Mouse (Mus musculus) lung, postnatal 0 days (tissue): ENCODE results near the gene Fnbp4. TPM values are rescaled to one million over a fixed set of nuclear protein-coding genes. Genes with fewer than 3 reads are reported as not detected.

ENCODE experiments used
- ATAC-seq: fragments of 200-750 bp; cut with Nextera tagmentation; 2 replicates; pipeline ENCODE4 v1.8.0; 2017; ENCODE audit warnings: moderate library complexity
- DNase-seq: peaks from one replicate; pipeline ENCODE4 v3.0.0-alpha.2; 2016; ENCODE audit warnings: low spot score
- H3K27ac ChIP-seq: fragments of 300-500 bp; sonication (generic); 2 replicates; pipeline ENCODE4 v1.5.1; 2014; ENCODE audit warnings: antibody characterized with exemption, mild to moderate bottlenecking, low read length, mixed read lengths
- H3K27me3 ChIP-seq: fragments of 300-500 bp; sonication (generic); replicated peaks from 2 replicates; pipeline ENCODE4 v1.6.1; 2014; ENCODE audit warnings: low read length, mixed read lengths; ENCODE audit not compliant: insufficient read depth
- H3K36me3 ChIP-seq: fragments of 300-500 bp; sonication (generic); 2 replicates; pipeline ENCODE4 v1.6.1; 2014; ENCODE audit warnings: low read length, mixed read lengths; ENCODE audit not compliant: insufficient read depth
- H3K4me1 ChIP-seq: fragments of 300-500 bp; sonication (generic); 2 replicates; pipeline ENCODE4 v1.6.1; 2014; ENCODE audit warnings: antibody characterized with exemption, low read depth, low read length, mixed read lengths; ENCODE audit not compliant: insufficient read depth
- H3K4me2 ChIP-seq: fragments of 300-500 bp; sonication (generic); replicated peaks from 2 replicates; pipeline ENCODE4 v1.6.1; 2014; ENCODE audit warnings: low read depth, mild to moderate bottlenecking, low read length, moderate library complexity, mixed read lengths
- H3K4me3 ChIP-seq: fragments of 300-500 bp; sonication (generic); 2 replicates; pipeline ENCODE4 v1.5.1; 2014; ENCODE audit warnings: low read depth, low read length
- H3K9ac ChIP-seq: fragments of 300-500 bp; sonication (generic); replicated peaks from 2 replicates; pipeline ENCODE4 v1.6.1; 2014; ENCODE audit warnings: low read depth, mild to moderate bottlenecking
- H3K9me3 ChIP-seq: fragments of 300-500 bp; sonication (generic); 2 replicates; pipeline ENCODE4 v1.6.1; 2016; ENCODE audit warnings: low read length, mixed read lengths
- CTCF ChIP-seq: IDR thresholded peaks from 2 replicates; pipeline ENCODE4 v1.5.1; 2016; ENCODE audit warnings: antibody characterized with exemption, mild to moderate bottlenecking
- EP300 ChIP-seq: IDR thresholded peaks from 2 replicates; pipeline ENCODE4 v1.6.1; 2016; ENCODE audit warnings: antibody characterized with exemption, mild to moderate bottlenecking, control low read depth
- WGBS: fragments of 180-500 bp; shearing (Covaris S2); extraction: QIAGEN DNeasy Blood & Tissue Kit; methylation state at CpG from one replicate; pipeline ENCODE4 v1.1.7; 2014; 5-methylcytosine and 5-hydroxymethylcytosine counted together
- polyA plus RNA-seq: library from polyadenylated mRNA; unstranded; fragments of >200 nt; fragmentation: Nextera tagmentation; extraction: Ambion mirVana; gene quantifications from 2 replicates; pipeline ENCODE4 v1.2.1, GENCODE M21; 2015

The Fnbp4 gene
- polyA plus RNA-seq, 1 experiment from 2014 or later: 35.6 TPM

GRCm38 (mm10) chr2:90765123-90765522, 20.0 kb downstream of the Fnbp4 start:
- WGBS: 81% methylated on average over 3 of the region's 3 CpGs
- ATAC-seq (no peak), DNase-seq (no peak)
- H3K27ac ChIP-seq: no peak overlapping the region
- H3K4me3 ChIP-seq: no peak overlapping the region
- no peaks in the 10 kb centered on the region for H3K4me1 ChIP-seq
- no peaks in the 10 kb centered on the region for H3K9me3 ChIP-seq
- TF ChIP-seq EP300: no peak
- TF ChIP-seq CTCF: no peak
- no peaks in the 10 kb centered on the region for H3K27me3 ChIP-seq
- H3K4me2 ChIP-seq: no peak overlapping the region
- H3K9ac ChIP-seq: no peak overlapping the region
- peaks cover 56% of the 10 kb centered on the region for H3K36me3 ChIP-seq

GRCm38 (mm10) chr2:90781323-90781722, 36.2 kb downstream of the Fnbp4 start:
- Histone ChIP-seq H3K36me3 (peaks cover 28% of the 10 kb centered on the region; the same call in 1 of the 2 replicates), H3K9ac (no peak overlapping the region), H3K27ac (no peak overlapping the region), H3K4me2 (no peak overlapping the region), H3K9me3 (no peaks in the 10 kb centered on the region), H3K4me3 (no peak overlapping the region), H3K27me3 (no peaks in the 10 kb centered on the region), H3K4me1 (0 out of 2 replicates have a peak, but pooled peaks cover 2% of the 10 kb centered on the region)
- ATAC-seq (no peak), DNase-seq (no peak)
- TF ChIP-seq CTCF: no peak
- TF ChIP-seq EP300: no peak
- WGBS: 22% methylated on average over 3 of the region's 3 CpGs

- Histone ChIP-seq H3K4me2 (no peak overlapping the region; the same call in 1 of the 2 replicates), H3K9me3 (no peaks in the 10 kb centered on the region), H3K27ac (no peak overlapping the region), H3K4me1 (0 out of 2 replicates have a peak, but pooled peaks cover 2% of the 10 kb centered on the region), H3K4me3 (no peak overlapping the region), H3K9ac (no peak overlapping the region), H3K27me3 (no peaks in the 10 kb centered on the region), H3K36me3 (peaks cover 28% of the 10 kb centered on the region; the same call in 1 of the 2 replicates)
- DNase-seq: no peak
- no peak for ATAC-seq
- 30% methylated on average over 2 of the region's 2 CpGs for WGBS
- TF ChIP-seq EP300: no peak
- TF ChIP-seq CTCF: no peak
These were observed 36.8 kb downstream of the Fnbp4 start for GRCm38 (mm10) chr2:90781938-90782337.

GRCm38 (mm10) chr2:90782458-90782857, 37.3 kb downstream of the Fnbp4 start, which contains the start of gene Agbl2:
Gene Agbl2 (plus strand): TSS chr2:90782727.
- Histone ChIP-seq H3K36me3 (peaks cover 25% of the 10 kb centered on the region; the same call in 1 of the 2 replicates), H3K9me3 (no peaks in the 10 kb centered on the region), H3K4me3 (peak within 1 kb of the TSS; percentile 47), H3K9ac (no peak within 1 kb of the TSS; the same call in 1 of the 2 replicates), H3K4me2 (peak within 1 kb of the TSS; percentile 80), H3K27ac (no peak within 1 kb of the TSS), H3K4me1 (0 out of 2 replicates have a peak, but pooled peaks cover 2% of the 10 kb centered on the region), H3K27me3 (no peaks in the 10 kb centered on the region)
- 3% methylated on average over 11 of the region's 11 CpGs for whole genome bisulfite sequencing
- TF ChIP-seq CTCF (no peak), EP300 (no peak)
- DNase-seq (peak; percentile 49), ATAC-seq (peak; percentile 76)

GRCm38 (mm10) chr2:90782901-90783486, 37.8 kb downstream of the Fnbp4 start:
- ATAC-seq: peak; percentile 71
- WGBS: 5% methylated on average over 26 of the region's 29 CpGs
- DNase-seq: peak; percentile 16
- H3K36me3 ChIP-seq: peaks cover 19% of the 10 kb centered on the region; the same call in 1 of the 2 replicates
- no peak overlapping the region; the same call in 1 of the 2 replicates for H3K9ac ChIP-seq
- H3K9me3 ChIP-seq: no peaks in the 10 kb centered on the region
- 0 out of 2 replicates have a peak, but pooled peaks cover 2% of the 10 kb centered on the region for H3K4me1 ChIP-seq
- H3K4me2 ChIP-seq: peak overlapping the region; percentile 80
- no peak overlapping the region for H3K27ac ChIP-seq
- no peaks in the 10 kb centered on the region for H3K27me3 ChIP-seq
- H3K4me3 ChIP-seq: peak overlapping the region; percentile 47
- TF ChIP-seq EP300 (no peak), CTCF (no peak)

GRCm38 (mm10) chr2:90788126-90788525, 43.0 kb downstream of the Fnbp4 start:
- H3K27ac ChIP-seq: no peak overlapping the region
- H3K4me2 ChIP-seq: no peak overlapping the region
- TF ChIP-seq EP300 (no peak), CTCF (no peak)
- H3K27me3 ChIP-seq: no peaks in the 10 kb centered on the region
- no peak overlapping the region for H3K4me3 ChIP-seq
- no peaks in the 10 kb centered on the region for H3K4me1 ChIP-seq
- no peaks in the 10 kb centered on the region for H3K36me3 ChIP-seq
- DNase-seq (no peak), ATAC-seq (no peak)
- H3K9ac ChIP-seq: no peak overlapping the region
- no peaks in the 10 kb centered on the region for H3K9me3 ChIP-seq
- 76% methylated on average over 2 of the region's 2 CpGs for WGBS
